Mouse (Mus musculus): ENCODE measurements around the gene C1qtnf9. TPM values are rescaled to one million over a fixed set of nuclear protein-coding genes. Genes with fewer than 3 reads are reported as not detected.

Gene C1qtnf9
- polyA plus RNA-seq, 1 experiment from 2014 or later = not detected

GRCm38 (mm10) chr14:60735848-60736547 is 31.9 kb upstream of the C1qtnf9 start:
- Histone ChIP-seq H3K36me3 (ENCODE audit: control insufficient read depth, insufficient read depth, low read length) (no peaks in the 10 kb centered on the region), H3K27ac (ENCODE audit: low read depth, low read length) (peak overlapping the region; percentile 70; the same call in 1 of the 2 replicates), H3K4me3 (ENCODE audit: low read depth, low read length) (no peak overlapping the region), H3K4me1 (ENCODE audit: control insufficient read depth, insufficient read depth, low read length) (peaks cover 39% of the 10 kb centered on the region), H3K27me3 (replicated peaks; ENCODE audit: control insufficient read depth, insufficient read depth, low read length) (no peaks in the 10 kb centered on the region), H3K9ac (ENCODE audit: low read length) (peak overlapping the region; percentile 40), H3K9me3 (replicated peaks; ENCODE audit: control insufficient read depth, low read length) (no peaks in the 10 kb centered on the region), H3K4me2 (ENCODE audit: low read length) (no peak overlapping the region)
- no peak for ATAC-seq
- no peak for DNase-seq (ENCODE audit: low spot score)
- WGBS = 53% methylated on average over 13 of the region's 13 CpGs

- Histone ChIP-seq H3K27me3 (replicated peaks; ENCODE audit: control insufficient read depth, insufficient read depth, low read length) (no peaks in the 10 kb centered on the region), H3K36me3 (ENCODE audit: control insufficient read depth, insufficient read depth, low read length) (no peaks in the 10 kb centered on the region), H3K4me1 (ENCODE audit: control insufficient read depth, insufficient read depth, low read length) (peaks cover 45% of the 10 kb centered on the region), H3K27ac (ENCODE audit: low read depth, low read length) (peak overlapping the region; percentile 70; the same call in 1 of the 2 replicates), H3K4me2 (ENCODE audit: low read length) (no peak overlapping the region), H3K9me3 (replicated peaks; ENCODE audit: control insufficient read depth, low read length) (no peaks in the 10 kb centered on the region), H3K4me3 (ENCODE audit: low read depth, low read length) (no peak overlapping the region), H3K9ac (ENCODE audit: low read length) (peak overlapping the region; percentile 40)
- DNase-seq (ENCODE audit: low spot score) (peak; percentile 42), ATAC-seq (peak; percentile 15; the same call in 1 of the 2 replicates)
- WGBS = 5% methylated on average over 4 of the region's 4 CpGs
Observed at GRCm38 (mm10) chr14:60736591-60737192, 31.2 kb upstream of the C1qtnf9 start.

DNA sequence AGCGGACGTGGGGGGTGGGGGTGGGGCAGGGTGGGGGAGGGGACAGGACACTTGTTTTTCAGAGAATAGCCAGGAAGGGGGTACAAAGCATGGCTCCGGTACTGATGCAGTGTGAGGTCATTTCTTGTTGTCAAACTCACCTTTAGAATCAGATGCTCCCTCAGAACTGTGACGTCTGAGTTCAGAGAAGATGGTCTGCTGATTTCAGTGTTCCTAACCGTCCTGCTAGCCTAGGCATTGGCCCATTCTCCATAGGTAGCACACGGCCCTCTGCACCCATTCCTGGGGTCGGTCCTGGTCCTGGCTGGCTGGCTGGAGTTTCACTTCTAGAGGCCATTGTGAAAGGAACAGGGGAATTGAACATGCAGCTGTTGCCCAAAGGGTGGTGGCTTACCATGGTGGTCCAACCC is 30.7 kb upstream of the C1qtnf9 start:
- DNase-seq (ENCODE audit: low spot score) (no peak), ATAC-seq (no peak)
- Histone ChIP-seq H3K9me3 (replicated peaks; ENCODE audit: control insufficient read depth, low read length) (no peaks in the 10 kb centered on the region), H3K4me3 (ENCODE audit: low read depth, low read length) (no peak overlapping the region), H3K36me3 (ENCODE audit: control insufficient read depth, insufficient read depth, low read length) (0 out of 2 replicates have a peak, but pooled peaks cover 3% of the 10 kb centered on the region), H3K27me3 (replicated peaks; ENCODE audit: control insufficient read depth, insufficient read depth, low read length) (no peaks in the 10 kb centered on the region), H3K4me1 (ENCODE audit: control insufficient read depth, insufficient read depth, low read length) (peaks cover 49% of the 10 kb centered on the region), H3K27ac (ENCODE audit: low read depth, low read length) (peak overlapping the region; percentile 70; the same call in 1 of the 2 replicates), H3K4me2 (ENCODE audit: low read length) (no peak overlapping the region), H3K9ac (ENCODE audit: low read length) (no peak overlapping the region)
- 15% methylated on average over 7 of the region's 7 CpGs for WGBS

GRCm38 (mm10) chr14:60738434-60738938 is 29.4 kb upstream of the C1qtnf9 start:
- 64% methylated on average over 10 of the region's 10 CpGs for WGBS
- Histone ChIP-seq H3K9me3 (replicated peaks; ENCODE audit: control insufficient read depth, low read length) (no peaks in the 10 kb centered on the region), H3K9ac (ENCODE audit: low read length) (no peak overlapping the region), H3K27me3 (replicated peaks; ENCODE audit: control insufficient read depth, insufficient read depth, low read length) (no peaks in the 10 kb centered on the region), H3K36me3 (ENCODE audit: control insufficient read depth, insufficient read depth, low read length) (0 out of 2 replicates have a peak, but pooled peaks cover 8% of the 10 kb centered on the region), H3K4me3 (ENCODE audit: low read depth, low read length) (no peak overlapping the region), H3K4me2 (ENCODE audit: low read length) (no peak overlapping the region), H3K27ac (ENCODE audit: low read depth, low read length) (peak overlapping the region; percentile 67; the same call in 1 of the 2 replicates), H3K4me1 (ENCODE audit: control insufficient read depth, insufficient read depth, low read length) (peaks cover 40% of the 10 kb centered on the region)
- ATAC-seq (no peak), DNase-seq (ENCODE audit: low spot score) (no peak)

- no peak overlapping the region for H3K4me3 ChIP-seq (ENCODE audit: low read depth, low read length)
- peak overlapping the region; percentile 79; the same call in 1 of the 2 replicates for H3K27ac ChIP-seq (ENCODE audit: low read depth, low read length)
- H3K27me3 ChIP-seq (replicated peaks; ENCODE audit: control insufficient read depth, insufficient read depth, low read length) = no peaks in the 10 kb centered on the region
- no peaks in the 10 kb centered on the region for H3K9me3 ChIP-seq (replicated peaks; ENCODE audit: control insufficient read depth, low read length)
- H3K4me2 ChIP-seq (ENCODE audit: low read length) = no peak overlapping the region
- WGBS = 11% methylated on average over 7 of the region's 9 CpGs
- no peak overlapping the region for H3K9ac ChIP-seq (ENCODE audit: low read length)
- peak; percentile 74 for DNase-seq (ENCODE audit: low spot score)
- 0 out of 2 replicates have a peak, but pooled peaks cover 8% of the 10 kb centered on the region for H3K36me3 ChIP-seq (ENCODE audit: control insufficient read depth, insufficient read depth, low read length)
- H3K4me1 ChIP-seq (ENCODE audit: control insufficient read depth, insufficient read depth, low read length) = peaks cover 40% of the 10 kb centered on the region
- ATAC-seq = peak; percentile 33
Observed at GRCm38 (mm10) chr14:60739155-60739554, 28.8 kb upstream of the C1qtnf9 start.

GRCm38 (mm10) chr14:60739616-60740015 is 28.3 kb upstream of the C1qtnf9 start:
- Histone ChIP-seq H3K4me1 (ENCODE audit: control insufficient read depth, insufficient read depth, low read length) (peaks cover 40% of the 10 kb centered on the region), H3K9me3 (replicated peaks; ENCODE audit: control insufficient read depth, low read length) (no peaks in the 10 kb centered on the region), H3K27ac (ENCODE audit: low read depth, low read length) (peak overlapping the region; percentile 79), H3K4me3 (ENCODE audit: low read depth, low read length) (no peak overlapping the region), H3K27me3 (replicated peaks; ENCODE audit: control insufficient read depth, insufficient read depth, low read length) (no peaks in the 10 kb centered on the region), H3K36me3 (ENCODE audit: control insufficient read depth, insufficient read depth, low read length) (0 out of 2 replicates have a peak, but pooled peaks cover 8% of the 10 kb centered on the region), H3K4me2 (ENCODE audit: low read length) (no peak overlapping the region), H3K9ac (ENCODE audit: low read length) (peak overlapping the region; percentile 25; the same call in 1 of the 2 replicates)
- 59% methylated on average over 12 of the region's 12 CpGs for WGBS
- DNase-seq (ENCODE audit: low spot score) = peak; percentile 29
- no peak for ATAC-seq

- Histone ChIP-seq H3K9me3 (replicated peaks; ENCODE audit: control insufficient read depth, low read length) (no peaks in the 10 kb centered on the region), H3K4me2 (ENCODE audit: low read length) (no peak overlapping the region), H3K36me3 (ENCODE audit: control insufficient read depth, insufficient read depth, low read length) (peaks cover 13% of the 10 kb centered on the region; the same call in 1 of the 2 replicates), H3K4me1 (ENCODE audit: control insufficient read depth, insufficient read depth, low read length) (peaks cover 40% of the 10 kb centered on the region), H3K27ac (ENCODE audit: low read depth, low read length) (peak overlapping the region; percentile 79), H3K9ac (ENCODE audit: low read length) (no peak overlapping the region), H3K4me3 (ENCODE audit: low read depth, low read length) (no peak overlapping the region), H3K27me3 (replicated peaks; ENCODE audit: control insufficient read depth, insufficient read depth, low read length) (no peaks in the 10 kb centered on the region)
- ATAC-seq (no peak), DNase-seq (ENCODE audit: low spot score) (no peak)
- WGBS = 83% methylated on average over 5 of the region's 5 CpGs
Observed at GRCm38 (mm10) chr14:60740507-60740906, 27.4 kb upstream of the C1qtnf9 start.

DNA sequence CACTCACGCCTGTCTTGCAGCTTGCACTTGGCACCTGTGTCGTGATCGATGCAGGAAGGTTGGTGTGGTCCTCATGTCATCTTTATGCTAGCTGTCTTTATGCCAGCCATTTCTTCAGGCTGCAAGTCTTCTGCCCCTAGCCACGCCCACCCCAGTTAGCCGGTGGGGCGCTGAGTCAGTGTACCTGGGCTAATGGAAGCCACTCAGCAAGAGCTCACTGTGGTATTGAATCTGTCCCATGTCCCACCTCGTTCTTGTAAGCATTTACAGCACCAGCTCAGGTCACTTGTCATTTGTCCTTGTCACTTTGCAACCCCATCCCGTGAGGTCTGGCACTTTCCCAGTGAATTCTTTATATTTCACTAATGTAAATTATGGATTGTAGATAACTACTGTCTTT is 26.9 kb upstream of the C1qtnf9 start:
- no peak overlapping the region for H3K4me3 ChIP-seq (ENCODE audit: low read depth, low read length)
- H3K4me1 ChIP-seq (ENCODE audit: control insufficient read depth, insufficient read depth, low read length) = peaks cover 39% of the 10 kb centered on the region
- 57% methylated on average over 8 of the region's 8 CpGs for WGBS

More for the DNA sequence above, 26.9 kb upstream of the C1qtnf9 start:
- DNase-seq (ENCODE audit: low spot score) = no peak
- H3K9ac ChIP-seq (ENCODE audit: low read length) = no peak overlapping the region
- H3K9me3 ChIP-seq (replicated peaks; ENCODE audit: control insufficient read depth, low read length) = no peaks in the 10 kb centered on the region
- H3K27ac ChIP-seq (ENCODE audit: low read depth, low read length) = peak overlapping the region; percentile 79
- peaks cover 18% of the 10 kb centered on the region for H3K36me3 ChIP-seq (ENCODE audit: control insufficient read depth, insufficient read depth, low read length)
- ATAC-seq = no peak
- H3K27me3 ChIP-seq (replicated peaks; ENCODE audit: control insufficient read depth, insufficient read depth, low read length) = no peaks in the 10 kb centered on the region
- H3K4me2 ChIP-seq (ENCODE audit: low read length) = no peak overlapping the region
